Mouse (Mus musculus) embryonic facial prominence, embryonic 10.5 days (tissue): ENCODE measurements around the gene Ppy. TPM values are rescaled to one million over a fixed set of nuclear protein-coding genes. Genes with fewer than 3 reads are reported as not detected.

Source experiments
- DNase-seq: peaks from one replicate; pipeline ENCODE4 v3.0.0-alpha.2; 2017; ENCODE audit warnings: low spot score
- H3K27ac ChIP-seq: fragments of 300-500 bp; sonication (generic); replicated peaks from 2 replicates; pipeline ENCODE4 v1.5.1; 2016; ENCODE audit warnings: mild to moderate bottlenecking
- H3K27me3 ChIP-seq: fragments of 300-500 bp; sonication (generic); replicated peaks from 2 replicates; pipeline ENCODE4 v1.6.1; 2016; ENCODE audit warnings: low read depth, mild to moderate bottlenecking; ENCODE audit not compliant: poor library complexity, severe bottlenecking
- H3K36me3 ChIP-seq: fragments of 300-500 bp; sonication (generic); replicated peaks from 2 replicates; pipeline ENCODE4 v1.6.1; 2016; ENCODE audit warnings: mild to moderate bottlenecking, moderate library complexity
- H3K4me1 ChIP-seq: fragments of 300-500 bp; sonication (generic); 2 replicates; pipeline ENCODE4 v1.6.1; 2016
- H3K4me3 ChIP-seq: fragments of 300-500 bp; sonication (generic); 2 replicates; pipeline ENCODE4 v1.5.1; 2016; ENCODE audit warnings: mild to moderate bottlenecking, moderate library complexity
- H3K9me3 ChIP-seq: fragments of 300-500 bp; sonication (generic); 2 replicates; pipeline ENCODE4 v1.6.1; 2016; ENCODE audit warnings: mild to moderate bottlenecking
- WGBS: fragments of 180-500 bp; shearing (Covaris S2); methylation state at CpG from one replicate; pipeline ENCODE4 v1.1.7; 2016; 5-methylcytosine and 5-hydroxymethylcytosine counted together
- polyA plus RNA-seq: library from polyadenylated mRNA; unstranded; fragments of >200 nt; fragmentation: Nextera tagmentation; extraction: Ambion mirVana; gene quantifications from 2 replicates; pipeline ENCODE4 v1.2.1, GENCODE M21; 2016

The Ppy gene
- polyA plus RNA-seq, 1 experiment from 2014 or later: not detected

GRCm38 (mm10) chr11:102086331-102086730, 14.8 kb downstream of the Ppy start:
- H3K9me3 ChIP-seq: 0 out of 2 replicates have a peak, but pooled peaks cover 5% of the 10 kb centered on the region
- H3K36me3 ChIP-seq: peaks cover 15% of the 10 kb centered on the region
- peak overlapping the region; percentile 83 for H3K4me3 ChIP-seq
- WGBS: 14% methylated on average over 3 of the region's 3 CpGs
- H3K27ac ChIP-seq: peak overlapping the region; percentile 89
- H3K4me1 ChIP-seq: peaks cover 76% of the 10 kb centered on the region
- H3K27me3 ChIP-seq: peaks cover 11% of the 10 kb centered on the region
- peak; percentile 46 for DNase-seq

- 0 out of 2 replicates have a peak, but pooled peaks cover 5% of the 10 kb centered on the region for H3K9me3 ChIP-seq
- no peak overlapping the region for H3K4me3 ChIP-seq
- no peak overlapping the region for H3K27ac ChIP-seq
- H3K4me1 ChIP-seq: peaks cover 68% of the 10 kb centered on the region
- WGBS: 30% methylated on average over 7 of the region's 7 CpGs
- peaks cover 25% of the 10 kb centered on the region for H3K36me3 ChIP-seq
- DNase-seq: no peak
- peaks cover 25% of the 10 kb centered on the region for H3K27me3 ChIP-seq
Measured at GRCm38 (mm10) chr11:102084159-102084558, 17.0 kb downstream of the Ppy start.

- WGBS: 60% methylated on average over 4 of the region's 4 CpGs
- H3K27me3 ChIP-seq: peaks cover 25% of the 10 kb centered on the region
- 0 out of 2 replicates have a peak, but pooled peaks cover 5% of the 10 kb centered on the region for H3K9me3 ChIP-seq
- peaks cover 33% of the 10 kb centered on the region for H3K36me3 ChIP-seq
- DNase-seq: no peak
- H3K27ac ChIP-seq: no peak overlapping the region
- peaks cover 59% of the 10 kb centered on the region for H3K4me1 ChIP-seq
- no peak overlapping the region for H3K4me3 ChIP-seq
Measured at GRCm38 (mm10) chr11:102083193-102083592, 17.9 kb downstream of the Ppy start.

- Histone ChIP-seq H3K4me1 (peaks cover 50% of the 10 kb centered on the region), H3K27me3 (peaks cover 25% of the 10 kb centered on the region), H3K4me3 (peak overlapping the region; percentile 59), H3K9me3 (0 out of 2 replicates have a peak, but pooled peaks cover 5% of the 10 kb centered on the region), H3K27ac (peak overlapping the region; percentile 73), H3K36me3 (peaks cover 35% of the 10 kb centered on the region)
- WGBS: under 1% methylated on average over 18 of the region's 18 CpGs
- DNase-seq: peak; percentile 92
Measured at GRCm38 (mm10) chr11:102082322-102082721, 18.8 kb downstream of the Ppy start.

GRCm38 (mm10) chr11:102073722-102074121, 27.4 kb downstream of the Ppy start:
- peaks cover 15% of the 10 kb centered on the region for H3K4me1 ChIP-seq
- no peak overlapping the region for H3K4me3 ChIP-seq
- H3K27me3 ChIP-seq: peaks cover 26% of the 10 kb centered on the region
- no peak overlapping the region for H3K27ac ChIP-seq
- no peaks in the 10 kb centered on the region for H3K9me3 ChIP-seq
- no peak for DNase-seq
- H3K36me3 ChIP-seq: peaks cover 12% of the 10 kb centered on the region; the same call in 1 of the 2 replicates
- 85% methylated on average over 14 of the region's 14 CpGs for WGBS

- WGBS: 85% methylated on average over 5 of the region's 5 CpGs
- DNase-seq: no peak
- Histone ChIP-seq H3K9me3 (no peaks in the 10 kb centered on the region), H3K36me3 (0 out of 2 replicates have a peak, but pooled peaks cover 5% of the 10 kb centered on the region), H3K4me3 (no peak overlapping the region), H3K4me1 (peaks cover 21% of the 10 kb centered on the region), H3K27me3 (peaks cover 26% of the 10 kb centered on the region), H3K27ac (no peak overlapping the region)
Measured at GRCm38 (mm10) chr11:102072729-102073128, 28.4 kb downstream of the Ppy start.

GRCm38 (mm10) chr11:102070426-102070825, 30.7 kb downstream of the Ppy start:
- Histone ChIP-seq H3K9me3 (no peaks in the 10 kb centered on the region), H3K36me3 (0 out of 2 replicates have a peak, but pooled peaks cover 5% of the 10 kb centered on the region), H3K4me1 (peaks cover 28% of the 10 kb centered on the region), H3K4me3 (peak overlapping the region; percentile 40; the same call in 1 of the 2 replicates), H3K27me3 (peaks cover 26% of the 10 kb centered on the region), H3K27ac (no peak overlapping the region)
- WGBS: 2% methylated on average over 13 of the region's 13 CpGs
- DNase-seq: peak; percentile 49

- no peak overlapping the region for H3K4me3 ChIP-seq
- WGBS: 43% methylated on average over 11 of the region's 11 CpGs
- H3K36me3 ChIP-seq: no peaks in the 10 kb centered on the region
- H3K27ac ChIP-seq: no peak overlapping the region
- peaks cover 26% of the 10 kb centered on the region for H3K27me3 ChIP-seq
- H3K4me1 ChIP-seq: peaks cover 28% of the 10 kb centered on the region
- no peaks in the 10 kb centered on the region for H3K9me3 ChIP-seq
- DNase-seq: no peak
Measured at GRCm38 (mm10) chr11:102069633-102070032, 31.5 kb downstream of the Ppy start.

GRCm38 (mm10) chr11:102068969-102069368, 32.1 kb downstream of the Ppy start:
- H3K4me1 ChIP-seq: peaks cover 28% of the 10 kb centered on the region
- H3K27ac ChIP-seq: no peak overlapping the region
- no peak for DNase-seq
- peaks cover 6% of the 10 kb centered on the region for H3K36me3 ChIP-seq
- H3K4me3 ChIP-seq: no peak overlapping the region
- WGBS: 34% methylated on average over 2 of the region's 2 CpGs
- no peaks in the 10 kb centered on the region for H3K9me3 ChIP-seq
- H3K27me3 ChIP-seq: peaks cover 29% of the 10 kb centered on the region

GRCm38 (mm10) chr11:102063076-102063475, 38.0 kb downstream of the Ppy start:
- Histone ChIP-seq H3K27ac (no peak overlapping the region), H3K36me3 (peaks cover 39% of the 10 kb centered on the region)
- WGBS: 83% methylated on average over 13 of the region's 13 CpGs

GRCm38 (mm10) chr11:102061941-102062473, 39.1 kb downstream of the Ppy start:
- DNase-seq: no peak
- WGBS: 14% methylated on average over 16 of the region's 16 CpGs
- Histone ChIP-seq H3K27me3 (peaks cover 61% of the 10 kb centered on the region), H3K4me1 (peaks cover 16% of the 10 kb centered on the region), H3K27ac (no peak overlapping the region), H3K36me3 (peaks cover 39% of the 10 kb centered on the region), H3K9me3 (no peaks in the 10 kb centered on the region), H3K4me3 (peak overlapping the region; percentile 59)

More at GRCm38 (mm10) chr11:102063076-102063475, 38.0 kb downstream of the Ppy start:
- Histone ChIP-seq H3K4me1 (peaks cover 20% of the 10 kb centered on the region), H3K4me3 (no peak overlapping the region), H3K9me3 (no peaks in the 10 kb centered on the region), H3K27me3 (peaks cover 51% of the 10 kb centered on the region)
- DNase-seq: no peak

GRCm38 (mm10) chr11:102061236-102061940, 39.7 kb downstream of the Ppy start:
- H3K36me3 ChIP-seq: peaks cover 39% of the 10 kb centered on the region
- 2% methylated on average over 23 of the region's 23 CpGs for WGBS
- H3K4me3 ChIP-seq: peak overlapping the region; percentile 59
- no peaks in the 10 kb centered on the region for H3K9me3 ChIP-seq
- peak; percentile 84 for DNase-seq
- no peak overlapping the region; the same call in 1 of the 2 replicates for H3K27ac ChIP-seq
- H3K27me3 ChIP-seq: peaks cover 62% of the 10 kb centered on the region
- peaks cover 22% of the 10 kb centered on the region for H3K4me1 ChIP-seq

- peak; percentile 65 for DNase-seq
- Histone ChIP-seq H3K4me3 (no peak overlapping the region), H3K4me1 (peaks cover 17% of the 10 kb centered on the region), H3K27ac (no peak overlapping the region), H3K27me3 (peaks cover 24% of the 10 kb centered on the region; the same call in 1 of the 2 replicates), H3K9me3 (no peaks in the 10 kb centered on the region), H3K36me3 (0 out of 2 replicates have a peak, but pooled peaks cover 4% of the 10 kb centered on the region)
- WGBS: 27% methylated on average over 9 of the region's 9 CpGs
Measured at GRCm38 (mm10) chr11:102053847-102054246, 47.3 kb downstream of the Ppy start.
